Mouse (Mus musculus) cerebellum, adult (tissue): ENCODE measurements at regions not wholly inside any gene's neighbourhood (a gene's known extent, or its start where the extent isn't known, plus 50 kb on each side); places are given as distances from the start of the nearest gene placed in this dataset.

Experiments
- ATAC-seq: cut with Nextera tagmentation; 2 replicates; pipeline ENCODE4 v1.9.2; 2017; ENCODE audit warnings: mild to moderate bottlenecking, moderate library complexity, mixed read lengths; ENCODE audit not compliant: insufficient number of reproducible peaks, low FRiP score, low TSS enrichment

DNA sequence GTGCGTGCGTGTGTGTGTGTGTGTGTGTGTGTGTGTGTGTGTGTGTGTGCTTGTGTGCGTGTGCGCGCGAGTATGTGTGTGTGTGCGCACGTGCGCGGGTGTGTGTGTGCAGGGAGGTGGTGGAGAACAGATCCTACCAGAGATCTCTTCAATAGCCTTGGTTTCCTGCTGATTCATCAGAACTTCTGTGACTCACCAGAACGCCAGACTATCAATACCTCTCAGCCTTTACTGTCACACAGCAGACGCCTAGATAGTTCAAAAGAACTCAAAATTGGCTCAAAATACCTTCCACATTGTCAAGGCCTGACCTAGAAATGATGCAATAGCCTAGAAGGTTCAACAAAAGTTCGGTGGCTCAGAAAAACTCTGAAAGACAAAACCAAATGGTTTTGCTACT is 66.8 kb upstream of the C2cd4b start:
- no peak for ATAC-seq

DNA sequence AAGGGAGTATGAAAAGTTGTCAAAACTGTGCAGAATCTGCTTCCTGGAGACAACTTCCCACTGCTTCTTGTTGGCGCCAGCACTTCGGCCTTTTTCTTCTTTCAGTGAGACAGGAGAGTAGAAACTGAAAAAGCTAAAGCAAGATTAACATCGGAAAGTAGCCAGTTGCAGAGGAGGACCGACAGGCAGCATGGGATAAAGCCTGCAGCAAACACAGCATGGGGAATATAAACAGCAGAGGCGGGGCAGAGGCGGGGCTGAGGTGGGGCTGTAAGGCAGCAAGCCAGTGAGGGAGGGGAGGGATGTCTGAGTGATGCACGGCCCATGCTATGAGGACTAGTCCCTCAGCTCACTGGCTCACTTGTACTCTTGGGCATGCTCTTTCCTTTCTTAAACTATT is 65.5 kb upstream of the C2cd4b start:
- no peak for ATAC-seq

DNA sequence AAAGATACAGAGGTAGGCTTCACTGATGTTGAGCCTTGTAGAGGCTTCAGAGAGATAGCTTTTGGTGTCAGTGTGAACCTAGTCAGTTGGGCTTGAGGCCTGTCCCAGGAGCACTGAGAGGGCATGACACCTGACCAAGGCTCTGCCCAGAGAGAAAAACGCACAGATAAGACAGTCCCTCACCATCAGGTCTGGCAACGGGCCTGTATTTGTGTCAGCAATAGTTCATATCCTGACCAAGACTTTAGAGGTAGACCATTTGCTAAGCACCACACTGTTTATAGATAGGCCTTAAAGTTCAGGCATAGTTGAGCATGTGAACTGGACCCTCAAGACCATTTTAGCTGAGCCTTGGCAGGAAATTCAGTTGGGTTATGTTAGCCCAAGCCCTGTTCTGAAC is 60.4 kb upstream of the C2cd4b start:
- ATAC-seq, result no peak

DNA sequence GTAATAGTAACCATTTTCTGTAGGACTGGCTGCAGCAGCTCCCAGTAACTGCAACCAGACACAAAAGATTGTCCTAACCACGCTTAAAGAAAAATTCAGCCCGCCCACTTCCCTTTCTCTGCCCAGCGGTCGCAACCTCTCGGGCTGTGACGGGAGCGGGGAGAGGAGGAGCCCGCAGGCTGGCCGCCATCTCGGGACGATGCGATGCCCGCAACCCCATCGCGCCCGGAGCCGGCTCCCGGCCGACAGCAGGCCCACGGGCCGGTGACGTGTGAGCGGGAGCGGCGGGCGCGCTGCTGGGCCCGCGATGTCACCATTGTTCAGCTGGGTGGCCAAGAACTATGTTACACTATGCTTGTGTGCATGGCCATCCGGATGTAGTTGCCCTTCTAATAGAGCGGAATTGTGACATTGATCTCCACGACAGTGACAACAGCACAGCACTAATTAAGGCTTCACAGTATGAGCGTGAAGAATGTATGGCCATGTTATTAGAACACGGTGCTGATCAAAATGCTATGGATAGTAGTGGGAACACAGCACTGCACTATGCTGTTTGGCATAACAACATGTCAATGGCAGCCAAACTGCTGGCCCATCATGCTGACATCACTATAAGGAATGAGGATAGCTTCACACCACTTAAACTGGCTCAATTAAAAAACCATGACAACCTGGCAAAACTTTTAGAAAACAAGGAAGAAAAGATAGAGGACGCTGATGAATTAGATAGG is 59.2 kb upstream of the C2cd4b start:
- no peak; the same call in 1 of the 2 replicates for ATAC-seq

DNA sequence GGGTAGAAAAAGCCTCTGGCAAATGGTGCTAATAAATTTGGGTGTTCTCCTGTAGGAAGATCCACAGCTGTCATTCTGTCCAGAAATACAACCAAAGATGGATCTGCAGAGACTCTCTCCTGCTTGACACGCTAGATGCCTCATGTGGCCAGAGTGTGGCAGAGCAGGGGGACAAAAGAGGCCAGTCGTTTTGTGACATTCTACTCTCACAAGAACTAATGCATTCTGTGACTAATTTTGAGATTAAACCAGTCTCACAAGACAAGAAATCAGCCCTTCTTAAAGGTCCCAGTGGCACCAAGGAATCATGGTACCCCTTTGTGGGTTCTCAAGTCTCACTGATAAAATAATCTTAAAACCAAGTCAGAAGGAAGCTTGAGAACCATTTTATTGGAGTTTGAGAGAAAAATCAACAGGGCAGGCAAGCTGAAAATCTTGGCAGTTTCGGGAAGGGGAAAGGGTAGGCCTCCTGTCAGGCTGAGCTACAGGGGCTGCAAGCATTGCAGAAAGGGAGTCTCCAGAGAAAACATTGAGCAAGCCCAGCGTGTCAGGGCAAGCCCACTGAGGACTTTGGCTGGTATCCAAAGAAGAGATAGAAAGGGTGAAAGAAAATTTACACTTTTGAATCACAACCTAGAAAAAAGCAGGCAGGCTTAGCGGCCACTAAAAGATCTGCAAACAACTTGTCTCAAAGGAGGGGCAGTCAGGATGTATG is 50.8 kb upstream of the C2cd4b start:
- no peak for ATAC-seq
